Comparison of ENCODE assay signal across 8 mouse cellular contexts in genomic region chr2:125214592-125214991, GRCm38 (mm10). TPM values are rescaled to one million over a fixed set of nuclear protein-coding genes. Genes with fewer than 3 reads are reported as not detected.
DNase-seq lines count a peak whose midpoint lies in the region; ATAC-seq lines count a peak whose summit lies in the region.

No protein-coding gene starts in this region.

- no peaks in the 10 kb centered on the region for H3K9me3 ChIP-seq in kidney, embryonic 16.5 days (ENCODE audit: low read length)
- no peaks in the 10 kb centered on the region for H3K9me3 ChIP-seq in liver, embryonic 13.5 days (replicated peaks)

- no peak overlapping the region for H3K27ac ChIP-seq in kidney, embryonic 16.5 days (ENCODE audit: low read length)
- no peak overlapping the region for H3K27ac ChIP-seq in liver, embryonic 13.5 days

- no peak overlapping the region for H3K4me2 ChIP-seq in kidney, embryonic 16.5 days (replicated peaks; ENCODE audit: low read depth, low read length)
- H3K4me2 ChIP-seq in liver, embryonic 13.5 days: no peak overlapping the region

- peak; percentile 67 for ATAC-seq in CD4-positive, CD25-positive, alpha-beta regulatory T cell, adult 4 months
- ATAC-seq in kidney, embryonic 16.5 days (ENCODE audit: low FRiP score, low TSS enrichment): peak; percentile 42; the same call in 1 of the 2 replicates
- ATAC-seq in liver, embryonic 13.5 days (ENCODE audit: low read depth): no peak

- H3K27me3 ChIP-seq in kidney, embryonic 16.5 days (ENCODE audit: insufficient read depth, low read length): no peaks in the 10 kb centered on the region
- no peaks in the 10 kb centered on the region for H3K27me3 ChIP-seq in liver, embryonic 13.5 days

- H3K9ac ChIP-seq in kidney, embryonic 16.5 days (replicated peaks; ENCODE audit: low read length): no peak overlapping the region
- no peak overlapping the region for H3K9ac ChIP-seq in liver, embryonic 13.5 days

- no peak overlapping the region for H3K4me3 ChIP-seq in kidney, embryonic 16.5 days (ENCODE audit: low read length)
- H3K4me3 ChIP-seq in liver, embryonic 13.5 days (replicated peaks): no peak overlapping the region

- 4% methylated on average over 3 of the region's 3 CpGs for WGBS in kidney, embryonic 16.5 days
- 5% methylated on average over 3 of the region's 3 CpGs for WGBS in liver, embryonic 13.5 days (ENCODE audit: insufficient replicate concordance)

- H3K4me1 ChIP-seq in kidney, embryonic 16.5 days (ENCODE audit: insufficient read depth, low read length): no peaks in the 10 kb centered on the region
- H3K4me1 ChIP-seq in liver, embryonic 13.5 days (replicated peaks): no peaks in the 10 kb centered on the region

- H3K36me3 ChIP-seq in kidney, embryonic 16.5 days (ENCODE audit: insufficient read depth, low read length): no peaks in the 10 kb centered on the region
- no peaks in the 10 kb centered on the region for H3K36me3 ChIP-seq in liver, embryonic 13.5 days

- peak; percentile 39 to 85 for DNase-seq in adrenal gland, adult (ENCODE audit: inconsistent age in 2 of 2, low spot score in 1 of 2)
- peak; percentile 73 to 81 for DNase-seq in cerebellum, postnatal 4 days (ENCODE audit: low spot score in 2 of 2)
- DNase-seq in gastrocnemius, postnatal 4 days (ENCODE audit: low spot score in 2 of 2): peak; percentile 28 to 60
- peak; percentile 44 for DNase-seq in liver, embryonic 13.5 days
- DNase-seq in ovary, postnatal 14 days (ENCODE audit: low spot score): peak; percentile 72
- peak; percentile 56 for DNase-seq in thymus, postnatal 25 days

RNA-seq across cellular contexts. Expression of gene Dut, which starts 32.4 kb away (rescaled TPM):
- polyA plus RNA-seq in CD4-positive, CD25-positive, alpha-beta regulatory T cell, adult 4 months (2017; shearing (Covaris generic)): 10 to 100 TPM; 40.8 to 41.1 TPM
- 10 to 100 TPM; 37.3 to 39.8 TPM for total RNA-seq in gastrocnemius, postnatal 4 days (2021)
- 156 and 164 TPM in 2 replicates for polyA plus RNA-seq in kidney, embryonic 16.5 days (2015; fragmentation: Nextera tagmentation; extraction: Ambion mirVana)
- polyA plus RNA-seq in liver, embryonic 13.5 days (2015; fragmentation: Nextera tagmentation; extraction: Ambion mirVana): 169 and 189 TPM in 2 replicates
